ENCODE assay signal across 9 mouse cellular contexts in the genomic region with DNA sequence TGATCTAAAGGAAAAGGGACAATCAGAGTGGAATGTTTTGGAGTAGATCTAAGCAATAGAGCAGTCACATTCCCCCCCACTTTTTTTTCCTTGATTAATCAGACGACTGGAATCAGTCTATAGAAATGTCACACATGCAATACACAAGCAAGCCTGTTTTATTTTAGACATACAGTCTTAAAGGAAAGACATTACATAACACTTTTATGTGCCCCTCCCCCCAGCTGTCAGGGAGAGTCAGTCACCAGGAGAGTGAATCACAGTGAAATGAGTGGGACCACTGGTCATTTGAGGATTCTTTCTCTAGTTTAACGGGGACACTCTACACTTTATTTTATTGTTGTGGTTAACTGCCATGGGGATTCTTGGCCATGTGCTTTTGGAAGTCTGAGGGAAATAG. TPM values are rescaled to one million over a fixed set of nuclear protein-coding genes. Genes with fewer than 3 reads are reported as not detected.
DNase-seq lines count a peak whose midpoint lies in the region; ATAC-seq and TF ChIP-seq lines count a peak whose summit lies in the region.
"Had no signal": no experiment of that assay in that cellular context is flagged by ENCODE, and none has a peak within 500 bp of the region (broad histone marks: within the 10 kb centered on the region; RNA-seq: fewer than 3 reads in every experiment).

No protein-coding gene starts in this region.

- H3K4me3 ChIP-seq in layer of hippocampus, adult 2 months = peak overlapping the region; percentile 86
- peak overlapping the region; percentile 70 for H3K4me3 ChIP-seq in forebrain, embryonic 14.5 days (ENCODE audit: low read depth, low read length)
- H3K4me3 ChIP-seq in limb, embryonic 13.5 days = peak overlapping the region; percentile 74
- H3K4me3 ChIP-seq in neural tube, embryonic 15.5 days (replicated peaks) = peak overlapping the region; percentile 88

- no peaks in the 10 kb centered on the region for H3K27me3 ChIP-seq in forebrain, embryonic 14.5 days (replicated peaks; ENCODE audit: control insufficient read depth, insufficient read depth, low read length)
- H3K27me3 ChIP-seq in limb, embryonic 13.5 days = peaks cover 25% of the 10 kb centered on the region
- peaks cover 5% of the 10 kb centered on the region; the same call in 1 of the 2 replicates for H3K27me3 ChIP-seq in neural tube, embryonic 15.5 days (replicated peaks)

- peak overlapping the region; percentile 81 for H3K4me2 ChIP-seq in forebrain, embryonic 14.5 days (ENCODE audit: low read length)
- H3K4me2 ChIP-seq in limb, embryonic 13.5 days (replicated peaks) = peak overlapping the region; percentile 87
- H3K4me2 ChIP-seq in neural tube, embryonic 15.5 days = peak overlapping the region; percentile 89

- no peaks in the 10 kb centered on the region for H3K9me3 ChIP-seq in forebrain, embryonic 14.5 days (replicated peaks; ENCODE audit: control insufficient read depth, low read length)
- no peaks in the 10 kb centered on the region for H3K9me3 ChIP-seq in limb, embryonic 13.5 days
- H3K9me3 ChIP-seq in neural tube, embryonic 15.5 days (replicated peaks) = no peaks in the 10 kb centered on the region

- no peak for DNase-seq in layer of hippocampus, adult 2 months (ENCODE audit: low spot score in 2 of 2)
- no peak for DNase-seq in layer of hippocampus, adult 9-11 months
- DNase-seq in forebrain, embryonic 14.5 days (ENCODE audit: low spot score) = peak; percentile 22
- no peak for DNase-seq in urinary bladder, postnatal 25 days (ENCODE audit: low spot score)
- no peak for DNase-seq in layer of hippocampus, adult 9-10 months (ENCODE audit: low spot score)
- DNase-seq: cerebellum, adult 11-12 months had no signal

- no peak for TF ChIP-seq CTCF in layer of hippocampus, adult 2 months (conservative IDR thresholded peaks at IDR 0.05)

- peaks cover 8% of the 10 kb centered on the region for H3K4me1 ChIP-seq in forebrain, embryonic 14.5 days (ENCODE audit: control insufficient read depth, insufficient read depth, low read length)
- peaks cover 14% of the 10 kb centered on the region for H3K4me1 ChIP-seq in limb, embryonic 13.5 days
- peaks cover 9% of the 10 kb centered on the region for H3K4me1 ChIP-seq in neural tube, embryonic 15.5 days

- 9% methylated on average over 2 of the region's 2 CpGs for WGBS in forebrain, embryonic 14.5 days
- 15% methylated on average over 2 of the region's 2 CpGs for WGBS in limb, embryonic 13.5 days
- WGBS in neural tube, embryonic 15.5 days = 15% methylated on average over 2 of the region's 2 CpGs

- no peak overlapping the region for H3K9ac ChIP-seq in forebrain, embryonic 14.5 days (ENCODE audit: low read length)
- H3K9ac ChIP-seq in limb, embryonic 13.5 days = no peak overlapping the region
- H3K9ac ChIP-seq in neural tube, embryonic 15.5 days (replicated peaks) = no peak overlapping the region

- ATAC-seq in forebrain, embryonic 14.5 days = no peak
- ATAC-seq in limb, embryonic 13.5 days (ENCODE audit: low FRiP score, low read depth) = no peak
- ATAC-seq in neural tube, embryonic 15.5 days (ENCODE audit: low FRiP score) = no peak
- ATAC-seq in granulocyte monocyte progenitor cell, adult 5-6 weeks (replicated peaks; ENCODE audit: poor library complexity, severe bottlenecking) = no peak

- H3K27ac ChIP-seq in layer of hippocampus, adult 2 months = peak overlapping the region; percentile 89
- no peak overlapping the region for H3K27ac ChIP-seq in forebrain, embryonic 14.5 days (ENCODE audit: low read depth, low read length)
- no peak overlapping the region for H3K27ac ChIP-seq in limb, embryonic 13.5 days
- H3K27ac ChIP-seq in neural tube, embryonic 15.5 days (replicated peaks) = no peak overlapping the region

- H3K36me3 ChIP-seq in forebrain, embryonic 14.5 days (ENCODE audit: control insufficient read depth, insufficient read depth, low read length) = no peaks in the 10 kb centered on the region
- no peaks in the 10 kb centered on the region for H3K36me3 ChIP-seq in limb, embryonic 13.5 days
- no peaks in the 10 kb centered on the region for H3K36me3 ChIP-seq in neural tube, embryonic 15.5 days

RNA-seq across cellular contexts. Expression of a gene that starts 2.7 kb away (rescaled TPM):
- total RNA-seq in layer of hippocampus, adult 2 months (2021) = 10 to 100 TPM; 59.2 to 60.0 TPM
- 7.2 and 9.3 TPM in 2 replicates for polyA plus RNA-seq in forebrain, embryonic 14.5 days (2014; fragmentation: Nextera tagmentation; extraction: Ambion mirVana)
- 9.6 and 10.5 TPM in 2 replicates for polyA plus RNA-seq in limb, embryonic 13.5 days (2015; fragmentation: Nextera tagmentation; extraction: Ambion mirVana)
- 13.9 and 14.7 TPM in 2 replicates for polyA plus RNA-seq in neural tube, embryonic 15.5 days (2015; fragmentation: Nextera tagmentation; extraction: Ambion mirVana)
- not detected in 2 replicates for total RNA-seq in granulocyte monocyte progenitor cell, adult 5-6 weeks (2014; fragmentation: Nextera tagmentation)
- not detected in 2 replicates for total RNA-seq in granulocyte monocyte progenitor cell, adult 5-6 weeks (2017)
